Mouse (Mus musculus) cortical plate, adult 2 months (tissue): ENCODE results near the gene Cysrt1.

Experiments used
- CTCF ChIP-seq: fragments of 200-500 bp; IDR thresholded peaks from 2 replicates; pipeline ENCODE4 v1.5.1; 2011; ENCODE audit warnings: mild to moderate bottlenecking, control low read depth, low read length; ENCODE audit not compliant: insufficient read depth; ENCODE audit errors: extremely low read depth
- POLR2A ChIP-seq: fragments of 200-500 bp; IDR thresholded peaks from 2 replicates; pipeline ENCODE4 v1.6.1; 2011; ENCODE audit warnings: mild to moderate bottlenecking, low read length, control low read depth; ENCODE audit not compliant: insufficient read depth; ENCODE audit errors: extremely low read depth

DNA sequence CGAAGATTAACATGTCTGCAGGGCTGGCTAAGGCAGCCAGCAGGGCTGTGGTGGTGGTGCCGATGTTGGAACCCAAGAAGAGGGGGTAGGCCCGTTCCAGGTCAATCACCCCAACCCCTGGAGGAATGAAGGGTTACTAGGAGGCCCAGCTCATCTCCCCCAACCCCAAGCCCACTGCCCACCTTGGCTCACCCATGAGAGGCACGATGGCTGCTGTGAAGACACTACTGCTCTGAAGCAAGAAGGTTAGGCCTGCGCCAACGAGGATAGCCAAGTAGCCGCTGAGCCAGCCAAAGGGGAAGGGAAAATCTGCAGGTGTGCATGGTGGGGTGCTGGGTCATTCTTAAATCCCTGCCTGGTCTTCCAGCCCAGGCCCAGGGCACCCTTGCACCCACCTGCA, 11.7 kb downstream of the Cysrt1 start:
- TF ChIP-seq POLR2A = no peak
- TF ChIP-seq CTCF = no peak
